Mouse (Mus musculus): Measurements from ENCODE around the gene Olfr790. TPM values are rescaled to one million over a fixed set of nuclear protein-coding genes. Genes with fewer than 3 reads are reported as not detected.

Olfr790 gene
- polyA plus RNA-seq (2015; fragmentation: Nextera tagmentation; extraction: Ambion mirVana): not detected in 2 replicates

DNA sequence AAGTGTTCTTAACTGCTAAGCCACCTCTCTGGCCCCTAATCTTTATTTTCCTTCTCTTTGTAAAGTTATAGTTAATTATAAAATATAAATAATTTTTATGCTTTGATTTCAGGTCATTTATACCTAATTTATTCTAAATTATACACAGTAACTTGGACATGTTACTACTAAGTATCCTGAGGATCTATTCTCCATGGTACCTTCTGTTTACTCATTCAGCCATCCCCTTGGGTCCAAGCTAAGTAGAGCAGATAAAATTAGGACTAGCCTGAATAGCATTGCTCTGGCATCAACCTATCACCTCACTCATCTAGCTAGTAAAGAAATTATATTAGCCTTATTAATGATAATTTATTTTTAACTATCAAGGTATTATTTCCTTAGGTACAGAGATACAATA is at the start of gene Olfr790:
TSS of gene Olfr790 (plus strand) at position 301 of the 400 bp plus-strand sequence.
- Histone ChIP-seq H3K9me3 (replicated peaks; ENCODE audit: control insufficient read depth, low read length) (no peaks in the 10 kb centered on the region), H3K4me1 (ENCODE audit: control insufficient read depth, low read depth, low read length) (no peaks in the 10 kb centered on the region), H3K27me3 (ENCODE audit: control insufficient read depth, insufficient read depth, low read depth, low read length) (no peaks in the 10 kb centered on the region), H3K9ac (ENCODE audit: low read depth, low read length) (no peak within 1 kb of the TSS), H3K36me3 (ENCODE audit: control insufficient read depth, insufficient read depth) (no peaks in the 10 kb centered on the region), H3K4me3 (ENCODE audit: low read depth, low read length) (no peak within 1 kb of the TSS), H3K4me2 (ENCODE audit: low read depth, low read length) (no peak within 1 kb of the TSS), H3K27ac (ENCODE audit: low read length) (no peak within 1 kb of the TSS)
- ATAC-seq (ENCODE audit: low read depth): no peak

- Histone ChIP-seq H3K27me3 (ENCODE audit: control insufficient read depth, insufficient read depth, low read depth, low read length) (no peaks in the 10 kb centered on the region), H3K4me2 (ENCODE audit: low read depth, low read length) (no peak within 1 kb of the TSS), H3K4me1 (ENCODE audit: control insufficient read depth, low read depth, low read length) (no peaks in the 10 kb centered on the region), H3K9ac (ENCODE audit: low read depth, low read length) (no peak within 1 kb of the TSS), H3K36me3 (ENCODE audit: control insufficient read depth, insufficient read depth) (no peaks in the 10 kb centered on the region), H3K4me3 (ENCODE audit: low read depth, low read length) (no peak within 1 kb of the TSS), H3K9me3 (replicated peaks; ENCODE audit: control insufficient read depth, low read length) (no peaks in the 10 kb centered on the region), H3K27ac (ENCODE audit: low read length) (no peak within 1 kb of the TSS)
- ATAC-seq (ENCODE audit: low read depth): no peak
- WGBS (ENCODE audit: insufficient replicate concordance): 51% methylated on average over 3 of the region's 3 CpGs
These were observed 36.7 kb upstream of the Olfr790 start, which contains the start of gene Olfr787 for GRCm38 (mm10) chr10:129461562-129461961. Olfr787 (plus strand) TSS chr10:129461862.

- Histone ChIP-seq H3K4me2 (ENCODE audit: low read depth, low read length) (no peak within 1 kb of the TSS), H3K27ac (ENCODE audit: low read length) (no peak within 1 kb of the TSS), H3K9ac (ENCODE audit: low read depth, low read length) (no peak within 1 kb of the TSS), H3K36me3 (ENCODE audit: control insufficient read depth, insufficient read depth) (no peaks in the 10 kb centered on the region), H3K27me3 (ENCODE audit: control insufficient read depth, insufficient read depth, low read depth, low read length) (no peaks in the 10 kb centered on the region), H3K4me3 (ENCODE audit: low read depth, low read length) (no peak within 1 kb of the TSS), H3K9me3 (replicated peaks; ENCODE audit: control insufficient read depth, low read length) (no peaks in the 10 kb centered on the region), H3K4me1 (ENCODE audit: control insufficient read depth, low read depth, low read length) (no peaks in the 10 kb centered on the region)
- ATAC-seq (ENCODE audit: low read depth): no peak
These were observed 27.6 kb upstream of the Olfr790 start, which contains the start of gene Olfr788 for GRCm38 (mm10) chr10:129470698-129471097. Olfr788 (plus strand) TSS chr10:129470998.

DNA sequence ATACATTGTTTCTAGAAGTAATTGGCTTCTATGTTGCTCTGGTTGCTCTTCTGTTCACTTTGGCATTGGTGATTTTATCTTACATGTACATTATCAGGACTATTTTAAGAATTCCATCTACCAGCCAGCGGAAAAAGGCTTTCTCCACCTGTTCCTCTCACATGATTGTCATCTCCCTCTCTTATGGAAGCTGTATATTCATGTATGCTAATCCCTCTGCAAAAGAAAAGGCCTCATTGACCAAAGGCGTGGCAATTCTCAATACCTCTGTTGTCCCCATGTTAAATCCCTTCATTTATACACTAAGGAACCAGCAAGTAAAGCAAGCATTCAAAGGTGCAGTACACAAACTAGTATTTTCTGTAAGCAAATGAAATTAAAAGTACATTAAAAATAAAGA is 25.0 kb upstream of the Olfr790 start:
- Histone ChIP-seq H3K27me3 (ENCODE audit: control insufficient read depth, insufficient read depth, low read depth, low read length) (no peaks in the 10 kb centered on the region), H3K9ac (ENCODE audit: low read depth, low read length) (no peak overlapping the region), H3K4me1 (ENCODE audit: control insufficient read depth, low read depth, low read length) (no peaks in the 10 kb centered on the region), H3K4me3 (ENCODE audit: low read depth, low read length) (no peak overlapping the region), H3K36me3 (ENCODE audit: control insufficient read depth, insufficient read depth) (no peaks in the 10 kb centered on the region), H3K9me3 (replicated peaks; ENCODE audit: control insufficient read depth, low read length) (no peaks in the 10 kb centered on the region), H3K4me2 (ENCODE audit: low read depth, low read length) (no peak overlapping the region), H3K27ac (ENCODE audit: low read length) (no peak overlapping the region)
- ATAC-seq (ENCODE audit: low read depth): no peak
- 31% methylated on average over 2 of the region's 2 CpGs for WGBS (ENCODE audit: insufficient replicate concordance)

DNA sequence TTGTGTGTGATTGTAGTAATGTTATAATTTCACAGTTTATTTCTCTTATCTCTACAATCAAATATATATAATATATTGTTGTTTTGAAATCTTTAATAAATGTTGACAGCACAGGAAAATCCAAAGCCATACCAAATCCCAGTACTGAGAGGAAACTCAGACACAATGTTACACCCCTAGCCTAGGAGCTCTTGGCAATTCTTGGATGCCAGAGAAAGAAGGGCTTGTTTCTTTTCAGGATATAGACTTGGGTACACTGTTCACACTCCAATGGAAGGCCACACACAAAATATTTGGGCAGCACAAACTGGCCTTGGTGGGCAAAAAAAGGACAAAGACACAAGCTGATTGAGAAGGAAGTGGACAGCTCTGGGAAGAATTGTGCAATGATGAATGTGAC is 24.6 kb upstream of the Olfr790 start:
- Histone ChIP-seq H3K9me3 (replicated peaks; ENCODE audit: control insufficient read depth, low read length) (no peaks in the 10 kb centered on the region), H3K27ac (ENCODE audit: low read length) (no peak overlapping the region), H3K27me3 (ENCODE audit: control insufficient read depth, insufficient read depth, low read depth, low read length) (no peaks in the 10 kb centered on the region), H3K36me3 (ENCODE audit: control insufficient read depth, insufficient read depth) (no peaks in the 10 kb centered on the region), H3K4me3 (ENCODE audit: low read depth, low read length) (no peak overlapping the region), H3K4me2 (ENCODE audit: low read depth, low read length) (no peak overlapping the region), H3K4me1 (ENCODE audit: control insufficient read depth, low read depth, low read length) (no peaks in the 10 kb centered on the region), H3K9ac (ENCODE audit: low read depth, low read length) (no peak overlapping the region)
- ATAC-seq (ENCODE audit: low read depth): no peak

GRCm38 (mm10) chr10:129484452-129484851 is 13.8 kb upstream of the Olfr790 start, which contains the start of gene Olfr789:
Olfr789 (plus strand) TSS chr10:129484752.
- H3K4me3 ChIP-seq (ENCODE audit: low read depth, low read length): no peak within 1 kb of the TSS
- no peaks in the 10 kb centered on the region for H3K36me3 ChIP-seq (ENCODE audit: control insufficient read depth, insufficient read depth)
- H3K9ac ChIP-seq (ENCODE audit: low read depth, low read length): no peak within 1 kb of the TSS
- H3K9me3 ChIP-seq (replicated peaks; ENCODE audit: control insufficient read depth, low read length): no peaks in the 10 kb centered on the region
- no peak within 1 kb of the TSS for H3K4me2 ChIP-seq (ENCODE audit: low read depth, low read length)
- H3K4me1 ChIP-seq (ENCODE audit: control insufficient read depth, low read depth, low read length): no peaks in the 10 kb centered on the region
- 39% methylated on average over 2 of the region's 2 CpGs for WGBS (ENCODE audit: insufficient replicate concordance)
- H3K27me3 ChIP-seq (ENCODE audit: control insufficient read depth, insufficient read depth, low read depth, low read length): no peaks in the 10 kb centered on the region
- ATAC-seq (ENCODE audit: low read depth): no peak
- no peak within 1 kb of the TSS for H3K27ac ChIP-seq (ENCODE audit: low read length)

DNA sequence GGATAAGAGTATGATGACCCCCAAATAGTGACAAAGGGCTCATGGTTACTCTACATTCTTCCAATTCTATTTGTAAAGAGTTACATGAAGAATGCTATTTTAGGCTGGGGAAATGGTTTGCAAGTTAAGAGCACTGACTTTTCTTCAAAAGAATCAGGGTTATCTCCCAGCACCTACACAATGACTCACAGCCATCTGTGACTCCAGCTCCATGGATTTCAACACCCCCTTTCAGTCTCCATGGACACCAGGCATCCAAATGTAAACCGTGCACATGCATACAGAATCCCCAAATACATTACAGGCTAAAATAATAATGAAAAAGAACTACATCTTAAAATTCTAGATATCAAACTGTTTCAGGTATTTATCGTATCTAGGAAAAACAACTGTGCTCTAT is 8.2 kb upstream of the Olfr790 start:
- Histone ChIP-seq H3K9ac (ENCODE audit: low read depth, low read length) (no peak overlapping the region), H3K4me3 (ENCODE audit: low read depth, low read length) (no peak overlapping the region), H3K27ac (ENCODE audit: low read length) (no peak overlapping the region), H3K36me3 (ENCODE audit: control insufficient read depth, insufficient read depth) (no peaks in the 10 kb centered on the region), H3K4me2 (ENCODE audit: low read depth, low read length) (no peak overlapping the region), H3K9me3 (replicated peaks; ENCODE audit: control insufficient read depth, low read length) (no peaks in the 10 kb centered on the region), H3K4me1 (ENCODE audit: control insufficient read depth, low read depth, low read length) (no peaks in the 10 kb centered on the region), H3K27me3 (ENCODE audit: control insufficient read depth, insufficient read depth, low read depth, low read length) (no peaks in the 10 kb centered on the region)
- 56% methylated on average over 2 of the region's 2 CpGs for WGBS (ENCODE audit: insufficient replicate concordance)
- no peak for ATAC-seq (ENCODE audit: low read depth)

- H3K27ac ChIP-seq (ENCODE audit: low read length): no peak within 1 kb of the TSS
These were observed 23.2 kb downstream of the Olfr790 start, which contains the start of gene Olfr791 for GRCm38 (mm10) chr10:129521492-129521891. Olfr791 (plus strand) TSS chr10:129521792.

GRCm38 (mm10) chr10:129538862-129539261 is 40.6 kb downstream of the Olfr790 start, which contains the start of gene Olfr792:
Olfr792 (plus strand) TSS chr10:129539162.
- no peak within 1 kb of the TSS for H3K27ac ChIP-seq (ENCODE audit: low read length)
- 65% methylated on average over 1 of the region's 1 CpGs for WGBS (ENCODE audit: insufficient replicate concordance)
- no peak within 1 kb of the TSS for H3K4me3 ChIP-seq (ENCODE audit: low read depth, low read length)
- no peaks in the 10 kb centered on the region for H3K36me3 ChIP-seq (ENCODE audit: control insufficient read depth, insufficient read depth)
- no peaks in the 10 kb centered on the region for H3K27me3 ChIP-seq (ENCODE audit: control insufficient read depth, insufficient read depth, low read depth, low read length)
- ATAC-seq (ENCODE audit: low read depth): no peak
- no peaks in the 10 kb centered on the region for H3K4me1 ChIP-seq (ENCODE audit: control insufficient read depth, low read depth, low read length)
- no peaks in the 10 kb centered on the region for H3K9me3 ChIP-seq (replicated peaks; ENCODE audit: control insufficient read depth, low read length)
- H3K9ac ChIP-seq (ENCODE audit: low read depth, low read length): no peak within 1 kb of the TSS
- no peak within 1 kb of the TSS for H3K4me2 ChIP-seq (ENCODE audit: low read depth, low read length)

More at GRCm38 (mm10) chr10:129521492-129521891, 23.2 kb downstream of the Olfr790 start, which contains the start of gene Olfr791:
- WGBS (ENCODE audit: insufficient replicate concordance): 41% methylated on average over 3 of the region's 3 CpGs
- Histone ChIP-seq H3K27me3 (ENCODE audit: control insufficient read depth, insufficient read depth, low read depth, low read length) (no peaks in the 10 kb centered on the region), H3K4me1 (ENCODE audit: control insufficient read depth, low read depth, low read length) (no peaks in the 10 kb centered on the region), H3K36me3 (ENCODE audit: control insufficient read depth, insufficient read depth) (no peaks in the 10 kb centered on the region), H3K9ac (ENCODE audit: low read depth, low read length) (no peak within 1 kb of the TSS), H3K9me3 (replicated peaks; ENCODE audit: control insufficient read depth, low read length) (no peaks in the 10 kb centered on the region; the same call in 1 of the 2 replicates), H3K4me2 (ENCODE audit: low read depth, low read length) (no peak within 1 kb of the TSS), H3K4me3 (ENCODE audit: low read depth, low read length) (no peak within 1 kb of the TSS)
- ATAC-seq (ENCODE audit: low read depth): no peak
